Mouse (Mus musculus) embryonic facial prominence, embryonic 10.5 days (tissue): ENCODE results near the gene Atxn7l3. TPM values are rescaled to one million over a fixed set of nuclear protein-coding genes. Genes with fewer than 3 reads are reported as not detected.

ENCODE experiments used
- DNase-seq: peaks from one replicate; pipeline ENCODE4 v3.0.0-alpha.2; 2017; ENCODE audit warnings: low spot score
- H3K27ac ChIP-seq: fragments of 300-500 bp; sonication (generic); replicated peaks from 2 replicates; pipeline ENCODE4 v1.5.1; 2016; ENCODE audit warnings: mild to moderate bottlenecking
- H3K27me3 ChIP-seq: fragments of 300-500 bp; sonication (generic); replicated peaks from 2 replicates; pipeline ENCODE4 v1.6.1; 2016; ENCODE audit warnings: low read depth, mild to moderate bottlenecking; ENCODE audit not compliant: poor library complexity, severe bottlenecking
- H3K36me3 ChIP-seq: fragments of 300-500 bp; sonication (generic); replicated peaks from 2 replicates; pipeline ENCODE4 v1.6.1; 2016; ENCODE audit warnings: mild to moderate bottlenecking, moderate library complexity
- H3K4me1 ChIP-seq: fragments of 300-500 bp; sonication (generic); 2 replicates; pipeline ENCODE4 v1.6.1; 2016
- H3K4me3 ChIP-seq: fragments of 300-500 bp; sonication (generic); 2 replicates; pipeline ENCODE4 v1.5.1; 2016; ENCODE audit warnings: mild to moderate bottlenecking, moderate library complexity
- H3K9me3 ChIP-seq: fragments of 300-500 bp; sonication (generic); 2 replicates; pipeline ENCODE4 v1.6.1; 2016; ENCODE audit warnings: mild to moderate bottlenecking
- whole genome bisulfite sequencing: fragments of 180-500 bp; shearing (Covaris S2); methylation state at CpG from one replicate; pipeline ENCODE4 v1.1.7; 2016; 5-methylcytosine and 5-hydroxymethylcytosine counted together
- polyA plus RNA-seq: library from polyadenylated mRNA; unstranded; fragments of >200 nt; fragmentation: Nextera tagmentation; extraction: Ambion mirVana; gene quantifications from 2 replicates; pipeline ENCODE4 v1.2.1, GENCODE M21; 2016

Atxn7l3 gene
- polyA plus RNA-seq, result 15.6 and 18.2 TPM in 2 replicates

DNA sequence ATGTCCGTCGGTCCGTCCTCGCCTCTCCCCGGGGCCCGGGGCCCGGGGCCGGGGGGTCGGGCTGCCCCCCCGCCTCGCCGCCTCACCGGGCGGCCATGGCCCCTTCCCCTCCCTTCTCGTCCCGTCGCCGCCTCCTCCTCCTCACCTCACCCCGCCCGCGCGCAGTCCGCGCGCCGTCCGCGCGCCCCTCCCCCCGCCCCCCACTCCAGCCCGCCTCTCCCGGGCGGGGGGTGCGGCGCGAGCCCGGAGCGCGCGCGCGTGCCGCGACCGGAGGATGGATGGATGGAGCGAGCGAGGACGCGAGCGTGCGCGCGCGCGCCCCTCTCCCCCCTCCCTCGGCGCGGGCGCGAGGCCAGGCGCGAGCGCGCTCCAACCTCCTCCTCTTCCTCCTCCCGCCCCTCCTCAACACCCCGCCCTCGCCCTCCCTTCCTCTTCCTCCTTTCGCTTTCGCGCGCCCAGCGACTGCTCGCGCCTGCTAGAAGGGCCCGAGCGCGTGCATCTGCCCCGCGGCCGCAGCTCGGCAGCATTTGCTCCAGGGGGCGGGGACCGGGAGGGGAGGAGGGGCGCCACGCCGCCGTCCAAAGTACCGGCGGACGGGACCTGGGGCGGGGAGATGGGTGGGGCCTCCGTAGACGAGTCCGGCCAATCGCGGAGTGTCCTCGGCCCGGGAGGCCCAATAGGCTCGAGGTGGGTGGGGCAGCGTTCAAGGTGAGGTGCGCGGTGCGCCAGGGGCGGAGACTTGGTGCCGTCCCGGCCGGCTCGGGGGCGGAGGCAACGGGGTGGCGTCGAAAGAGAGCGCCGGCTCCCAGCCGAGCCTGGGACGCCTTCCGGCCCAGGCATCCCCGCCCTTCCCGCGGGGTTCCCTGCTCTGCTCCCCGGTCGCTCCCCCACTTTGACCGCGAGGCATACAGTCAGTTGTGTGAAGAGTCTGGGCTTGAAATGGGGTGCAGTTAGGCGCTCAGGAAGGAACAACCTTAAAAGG, at the start of gene Atxn7l3:
Atxn7l3 (minus strand) TSS at position 141 of the 982 bp plus-strand sequence.
- peak within 1 kb of the TSS; percentile 96 for H3K4me3 ChIP-seq
- no peaks in the 10 kb centered on the region for H3K27me3 ChIP-seq
- peaks cover 33% of the 10 kb centered on the region for H3K36me3 ChIP-seq
- peak; percentile 100 for DNase-seq
- no peaks in the 10 kb centered on the region for H3K9me3 ChIP-seq
- peaks cover 35% of the 10 kb centered on the region for H3K4me1 ChIP-seq
- under 1% methylated on average over 112 of the region's 125 CpGs for WGBS
- peak within 1 kb of the TSS; percentile 98 for H3K27ac ChIP-seq

DNA sequence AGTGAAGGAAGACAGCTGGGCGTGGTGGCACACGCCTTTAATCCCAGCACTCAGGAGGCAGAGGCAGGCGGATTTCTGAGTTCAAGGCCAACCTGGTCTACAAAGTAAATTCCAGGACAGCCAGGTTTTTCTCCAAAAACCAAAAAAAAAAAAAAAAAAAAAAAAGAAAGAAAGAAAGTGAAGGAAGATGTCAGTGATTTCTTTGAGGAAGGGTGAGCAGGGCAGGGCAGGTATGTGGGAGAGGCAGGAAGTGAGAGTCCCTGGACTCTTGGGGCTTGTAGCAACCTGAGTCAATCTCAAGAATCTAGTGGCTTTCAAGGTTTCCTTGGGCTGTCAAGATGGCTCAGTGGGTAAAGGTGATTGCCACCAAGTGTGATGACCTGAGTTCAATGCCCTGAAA, 48.0 kb upstream of the Atxn7l3 start:
- no peak for DNase-seq
- Histone ChIP-seq H3K4me3 (no peak overlapping the region), H3K27ac (no peak overlapping the region), H3K9me3 (no peaks in the 10 kb centered on the region), H3K27me3 (no peaks in the 10 kb centered on the region), H3K36me3 (no peaks in the 10 kb centered on the region), H3K4me1 (peaks cover 4% of the 10 kb centered on the region)
- WGBS, result 91% methylated on average over 3 of the region's 3 CpGs

- Histone ChIP-seq H3K36me3 (no peaks in the 10 kb centered on the region), H3K9me3 (no peaks in the 10 kb centered on the region), H3K4me3 (no peak overlapping the region), H3K4me1 (peaks cover 4% of the 10 kb centered on the region), H3K27me3 (no peaks in the 10 kb centered on the region), H3K27ac (no peak overlapping the region)
- 68% methylated on average over 12 of the region's 12 CpGs for WGBS
- DNase-seq, result no peak
Measured at GRCm38 (mm10) chr11:102342742-102343141, 46.3 kb upstream of the Atxn7l3 start.

GRCm38 (mm10) chr11:102341101-102341500, 44.7 kb upstream of the Atxn7l3 start:
- no peaks in the 10 kb centered on the region for H3K27me3 ChIP-seq
- 93% methylated on average over 4 of the region's 4 CpGs for WGBS
- no peak overlapping the region for H3K27ac ChIP-seq
- H3K36me3 ChIP-seq, result no peaks in the 10 kb centered on the region
- no peak for DNase-seq
- no peak overlapping the region for H3K4me3 ChIP-seq
- H3K4me1 ChIP-seq, result no peaks in the 10 kb centered on the region
- H3K9me3 ChIP-seq, result no peaks in the 10 kb centered on the region

GRCm38 (mm10) chr11:102339624-102340023, 43.2 kb upstream of the Atxn7l3 start:
- Histone ChIP-seq H3K27me3 (no peaks in the 10 kb centered on the region; the same call in 1 of the 2 replicates), H3K9me3 (no peaks in the 10 kb centered on the region), H3K27ac (no peak overlapping the region), H3K4me3 (no peak overlapping the region), H3K36me3 (no peaks in the 10 kb centered on the region), H3K4me1 (peaks cover 5% of the 10 kb centered on the region; the same call in 1 of the 2 replicates)
- WGBS, result 57% methylated on average over 4 of the region's 4 CpGs
- DNase-seq, result no peak

- Histone ChIP-seq H3K27ac (no peak overlapping the region), H3K4me3 (no peak overlapping the region)
Measured at GRCm38 (mm10) chr11:102339195-102339594, 42.8 kb upstream of the Atxn7l3 start.

DNA sequence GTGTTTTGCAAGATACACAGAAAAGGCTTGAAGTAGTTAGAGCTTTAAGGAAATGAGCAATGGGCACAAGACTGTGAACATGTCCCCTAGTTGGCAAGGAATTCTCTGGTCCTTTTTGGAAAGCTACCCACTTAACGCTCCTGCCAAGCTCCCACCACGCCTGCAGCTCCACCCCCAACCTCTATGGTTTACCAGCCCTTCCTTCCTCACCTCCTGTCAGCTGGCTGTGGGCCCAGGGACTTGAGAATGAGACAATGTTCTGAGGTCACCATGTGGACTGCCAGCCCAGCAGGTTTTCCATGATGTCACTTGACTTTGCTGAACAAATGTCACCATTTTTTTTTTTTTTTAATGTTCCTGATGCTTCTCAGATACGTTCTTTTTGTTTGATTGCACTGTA, 42.1 kb upstream of the Atxn7l3 start:
- Histone ChIP-seq H3K36me3 (no peaks in the 10 kb centered on the region), H3K27me3 (no peaks in the 10 kb centered on the region; the same call in 1 of the 2 replicates), H3K9me3 (no peaks in the 10 kb centered on the region), H3K4me1 (peaks cover 5% of the 10 kb centered on the region; the same call in 1 of the 2 replicates), H3K4me3 (no peak overlapping the region), H3K27ac (no peak overlapping the region)
- DNase-seq, result no peak
- WGBS, result 69% methylated on average over 3 of the region's 3 CpGs

More at GRCm38 (mm10) chr11:102339195-102339594, 42.8 kb upstream of the Atxn7l3 start:
- Histone ChIP-seq H3K9me3 (no peaks in the 10 kb centered on the region), H3K36me3 (no peaks in the 10 kb centered on the region), H3K27me3 (no peaks in the 10 kb centered on the region; the same call in 1 of the 2 replicates), H3K4me1 (peaks cover 5% of the 10 kb centered on the region; the same call in 1 of the 2 replicates)
- no peak for DNase-seq
- WGBS, result 84% methylated on average over 11 of the region's 11 CpGs

GRCm38 (mm10) chr11:102337921-102338320, 41.5 kb upstream of the Atxn7l3 start:
- Histone ChIP-seq H3K27ac (no peak overlapping the region), H3K4me1 (peaks cover 5% of the 10 kb centered on the region; the same call in 1 of the 2 replicates), H3K9me3 (no peaks in the 10 kb centered on the region), H3K36me3 (no peaks in the 10 kb centered on the region), H3K27me3 (no peaks in the 10 kb centered on the region; the same call in 1 of the 2 replicates), H3K4me3 (no peak overlapping the region)
- DNase-seq, result no peak
- WGBS, result 68% methylated on average over 1 of the region's 1 CpGs

- WGBS, result 83% methylated on average over 1 of the region's 1 CpGs
- Histone ChIP-seq H3K27ac (no peak overlapping the region), H3K9me3 (no peaks in the 10 kb centered on the region), H3K4me3 (no peak overlapping the region), H3K4me1 (peaks cover 5% of the 10 kb centered on the region; the same call in 1 of the 2 replicates), H3K36me3 (no peaks in the 10 kb centered on the region), H3K27me3 (no peaks in the 10 kb centered on the region; the same call in 1 of the 2 replicates)
- DNase-seq, result no peak
Measured at GRCm38 (mm10) chr11:102336191-102336590, 39.8 kb upstream of the Atxn7l3 start.

- H3K9me3 ChIP-seq, result no peaks in the 10 kb centered on the region
- H3K27ac ChIP-seq, result no peak overlapping the region
- no peaks in the 10 kb centered on the region; the same call in 1 of the 2 replicates for H3K27me3 ChIP-seq
- no peaks in the 10 kb centered on the region for H3K36me3 ChIP-seq
- DNase-seq, result no peak
- peaks cover 5% of the 10 kb centered on the region; the same call in 1 of the 2 replicates for H3K4me1 ChIP-seq
- 44% methylated on average over 9 of the region's 9 CpGs for WGBS
- no peak overlapping the region for H3K4me3 ChIP-seq
Measured at GRCm38 (mm10) chr11:102334973-102335700, 38.7 kb upstream of the Atxn7l3 start.

GRCm38 (mm10) chr11:102334010-102334409, 37.6 kb upstream of the Atxn7l3 start:
- WGBS, result 70% methylated on average over 4 of the region's 4 CpGs

DNA sequence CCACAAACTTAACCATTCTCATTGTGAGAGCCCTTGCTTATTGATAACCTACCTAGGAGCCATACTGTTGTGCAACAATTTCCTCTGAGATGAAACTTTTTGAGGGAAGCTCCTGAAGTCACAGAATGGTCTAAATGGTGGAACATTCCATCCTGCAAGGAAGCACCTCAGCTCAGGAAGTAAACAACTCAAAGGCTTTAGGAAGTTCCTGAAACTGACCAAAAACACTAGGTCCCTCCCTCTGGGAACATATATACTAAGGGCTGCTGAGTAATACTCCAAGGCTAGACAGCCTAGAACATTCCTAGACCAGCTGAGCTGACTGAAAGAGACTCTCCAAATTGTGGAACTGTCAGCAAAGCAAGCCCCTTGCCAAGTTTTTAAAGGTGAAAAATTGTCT, 36.6 kb upstream of the Atxn7l3 start:
- Histone ChIP-seq H3K27me3 (no peaks in the 10 kb centered on the region; the same call in 1 of the 2 replicates), H3K4me3 (no peak overlapping the region), H3K9me3 (no peaks in the 10 kb centered on the region), H3K4me1 (peaks cover 5% of the 10 kb centered on the region; the same call in 1 of the 2 replicates), H3K27ac (no peak overlapping the region), H3K36me3 (no peaks in the 10 kb centered on the region)
- no peak for DNase-seq

More at GRCm38 (mm10) chr11:102334010-102334409, 37.6 kb upstream of the Atxn7l3 start:
- no peaks in the 10 kb centered on the region for H3K36me3 ChIP-seq
- no peaks in the 10 kb centered on the region; the same call in 1 of the 2 replicates for H3K27me3 ChIP-seq
- no peak for DNase-seq
- H3K4me3 ChIP-seq, result no peak overlapping the region
- no peaks in the 10 kb centered on the region for H3K9me3 ChIP-seq
- peaks cover 5% of the 10 kb centered on the region; the same call in 1 of the 2 replicates for H3K4me1 ChIP-seq
- no peak overlapping the region for H3K27ac ChIP-seq
